Mouse (Mus musculus) kidney, adult 2 months (tissue): Measurements from ENCODE around the gene Lrrc38. TPM values are rescaled to one million over a fixed set of nuclear protein-coding genes. Genes with fewer than 3 reads are reported as not detected.

Experiments used
- DNase-seq: peaks from one replicate; pipeline ENCODE4 v3.0.0; 2021
- H3K27ac ChIP-seq: fragments of 200-500 bp; 2 replicates; pipeline ENCODE4 v1.5.1; 2012; ENCODE audit warnings: low read depth, low read length, control low read depth, inconsistent platforms; ENCODE audit not compliant: insufficient read depth
- H3K27me3 ChIP-seq: fragments of 200-500 bp; replicated peaks from 2 replicates; pipeline ENCODE4 v1.6.1; 2012; ENCODE audit warnings: mild to moderate bottlenecking, moderate library complexity, low read length, inconsistent platforms; ENCODE audit not compliant: control insufficient read depth, insufficient read depth
- H3K36me3 ChIP-seq: fragments of 200-500 bp; 2 replicates; pipeline ENCODE4 v1.6.1; 2012; ENCODE audit warnings: mild to moderate bottlenecking, moderate library complexity, low read length, inconsistent platforms; ENCODE audit not compliant: control insufficient read depth, insufficient read depth
- H3K4me1 ChIP-seq: fragments of 200-500 bp; 2 replicates; pipeline ENCODE4 v1.6.1; 2011; ENCODE audit warnings: low read length; ENCODE audit not compliant: control insufficient read depth, insufficient read depth
- H3K4me3 ChIP-seq: fragments of 200-500 bp; 2 replicates; pipeline ENCODE4 v1.5.1; 2011; ENCODE audit warnings: mild to moderate bottlenecking, low read depth, low read length, control low read depth; ENCODE audit not compliant: insufficient read depth
- CTCF ChIP-seq: fragments of 200-500 bp; conservative IDR thresholded peaks from 2 replicates; pipeline ENCODE4 v1.5.1; 2011; ENCODE audit warnings: low read depth, mild to moderate bottlenecking, control low read depth, low read length, moderate library complexity, mixed read lengths; ENCODE audit not compliant: insufficient read depth, insufficient read length
- POLR2A ChIP-seq: fragments of 200-500 bp; IDR thresholded peaks from one replicate; pipeline ENCODE4 v1.6.1; 2011; ENCODE audit warnings: low read depth, low read length, control low read depth
- WGBS: fragments of 180-500 bp; shearing (Covaris S2); methylation state at CpG from one replicate; pipeline ENCODE4 v1.1.7; 2018; 5-methylcytosine and 5-hydroxymethylcytosine counted together
- polyA plus RNA-seq: library from polyadenylated mRNA; depleted of rRNA; stranded (reverse); fragments of >200 nt; gene quantifications from 2 replicates; pipeline ENCODE4 v1.2.3, GENCODE M21; 2012

Lrrc38 gene
- polyA plus RNA-seq, 1 experiment = 0.06 TPM

GRCm38 (mm10) chr4:143311341-143311740 is 38.2 kb upstream of the Lrrc38 start:
- 41% methylated on average over 2 of the region's 2 CpGs for WGBS
- TF ChIP-seq POLR2A = no peak
- peak; percentile 61 for TF ChIP-seq CTCF
- Histone ChIP-seq H3K4me3 (no peak overlapping the region), H3K27me3 (no peaks in the 10 kb centered on the region), H3K36me3 (no peaks in the 10 kb centered on the region), H3K4me1 (no peaks in the 10 kb centered on the region), H3K27ac (no peak overlapping the region)
- peak; percentile 12 for DNase-seq

GRCm38 (mm10) chr4:143313299-143313698 is 36.3 kb upstream of the Lrrc38 start:
- H3K4me3 ChIP-seq = no peak overlapping the region
- H3K36me3 ChIP-seq = no peaks in the 10 kb centered on the region
- TF ChIP-seq CTCF = no peak
- no peak for TF ChIP-seq POLR2A
- no peak overlapping the region for H3K27ac ChIP-seq
- no peaks in the 10 kb centered on the region for H3K27me3 ChIP-seq
- H3K4me1 ChIP-seq = no peaks in the 10 kb centered on the region
- 40% methylated on average over 6 of the region's 6 CpGs for WGBS
- DNase-seq = no peak

- DNase-seq = no peak
- TF ChIP-seq CTCF = no peak
- no peak for TF ChIP-seq POLR2A
- no peak overlapping the region for H3K27ac ChIP-seq
- no peaks in the 10 kb centered on the region for H3K4me1 ChIP-seq
- H3K27me3 ChIP-seq = no peaks in the 10 kb centered on the region
- H3K36me3 ChIP-seq = no peaks in the 10 kb centered on the region
- 16% methylated on average over 9 of the region's 11 CpGs for WGBS
- no peak overlapping the region for H3K4me3 ChIP-seq
Observed at GRCm38 (mm10) chr4:143324176-143324924, 25.2 kb upstream of the Lrrc38 start.

GRCm38 (mm10) chr4:143324925-143325624 is 24.5 kb upstream of the Lrrc38 start:
- no peaks in the 10 kb centered on the region for H3K27me3 ChIP-seq
- no peak for DNase-seq
- WGBS = 13% methylated on average over 15 of the region's 15 CpGs
- H3K4me3 ChIP-seq = peak overlapping the region; percentile 23; the same call in 1 of the 2 replicates
- H3K36me3 ChIP-seq = no peaks in the 10 kb centered on the region
- H3K27ac ChIP-seq = no peak overlapping the region
- TF ChIP-seq CTCF (no peak), POLR2A (no peak)
- H3K4me1 ChIP-seq = no peaks in the 10 kb centered on the region

GRCm38 (mm10) chr4:143325625-143325941 is 24.0 kb upstream of the Lrrc38 start:
- DNase-seq = peak; percentile 71
- under 1% methylated on average over 10 of the region's 10 CpGs for WGBS
- no peaks in the 10 kb centered on the region for H3K4me1 ChIP-seq
- TF ChIP-seq POLR2A (no peak), CTCF (peak; percentile 81)
- no peak overlapping the region for H3K27ac ChIP-seq
- H3K27me3 ChIP-seq = no peaks in the 10 kb centered on the region
- peak overlapping the region; percentile 23; the same call in 1 of the 2 replicates for H3K4me3 ChIP-seq
- H3K36me3 ChIP-seq = no peaks in the 10 kb centered on the region

GRCm38 (mm10) chr4:143330566-143330965 is 19.0 kb upstream of the Lrrc38 start:
- DNase-seq = no peak
- no peaks in the 10 kb centered on the region for H3K36me3 ChIP-seq
- WGBS = 30% methylated on average over 9 of the region's 9 CpGs
- no peaks in the 10 kb centered on the region for H3K4me1 ChIP-seq
- H3K27me3 ChIP-seq = no peaks in the 10 kb centered on the region
- no peak overlapping the region for H3K27ac ChIP-seq
- H3K4me3 ChIP-seq = no peak overlapping the region
- TF ChIP-seq POLR2A (no peak), CTCF (no peak)

- TF ChIP-seq CTCF = no peak
- TF ChIP-seq POLR2A = no peak
- no peak for DNase-seq
- H3K4me1 ChIP-seq = no peaks in the 10 kb centered on the region
- H3K27me3 ChIP-seq = no peaks in the 10 kb centered on the region
- H3K27ac ChIP-seq = no peak overlapping the region
- H3K4me3 ChIP-seq = no peak overlapping the region
- 82% methylated on average over 1 of the region's 1 CpGs for WGBS
- H3K36me3 ChIP-seq = no peaks in the 10 kb centered on the region
Observed at GRCm38 (mm10) chr4:143331787-143332186, 17.8 kb upstream of the Lrrc38 start.
